Mouse (Mus musculus): Measurements from ENCODE around the gene Sult1a1.

The Sult1a1 gene

GRCm38 (mm10) chr7:126630824-126631518 lies 45.3 kb downstream of the Sult1a1 start, which contains the start of gene Nupr1:
TSS of gene Nupr1 (minus strand) at chr7:126630861.
- TF ChIP-seq POU5F1 (IDR thresholded peaks at IDR 0.05; ENCODE audit: borderline replicate concordance, low read length) (no peak), CTCF (conservative IDR thresholded peaks at IDR 0.05; ENCODE audit: low read length) (no peak), NANOG (IDR thresholded peaks at IDR 0.05; ENCODE audit: borderline replicate concordance, low read length) (no peak)
- Histone ChIP-seq H3K4me3 (replicated peaks; ENCODE audit: low read length) (no peak within 1 kb of the TSS), H3K9me3 (ENCODE audit: low read length) (no peaks in the 10 kb centered on the region), H3K36me3 (ENCODE audit: insufficient read depth, low read length) (no peaks in the 10 kb centered on the region), H3K27me3 (ENCODE audit: insufficient read depth, low read length) (no peaks in the 10 kb centered on the region), H3K4me1 (replicated peaks; ENCODE audit: low read depth, low read length) (peaks cover 53% of the 10 kb centered on the region)

- H3K4me1 ChIP-seq (replicated peaks; ENCODE audit: low read depth, low read length): peaks cover 53% of the 10 kb centered on the region
Observed at GRCm38 (mm10) chr7:126629915-126630314, 46.3 kb downstream of the Sult1a1 start.

GRCm38 (mm10) chr7:126628111-126628510 lies 48.1 kb downstream of the Sult1a1 start:
- Histone ChIP-seq H3K27me3 (ENCODE audit: insufficient read depth, low read length) (no peaks in the 10 kb centered on the region), H3K9me3 (ENCODE audit: low read length) (no peaks in the 10 kb centered on the region), H3K4me1 (replicated peaks; ENCODE audit: low read depth, low read length) (peaks cover 52% of the 10 kb centered on the region), H3K4me3 (replicated peaks; ENCODE audit: low read length) (no peak overlapping the region), H3K36me3 (ENCODE audit: insufficient read depth, low read length) (peaks cover 4% of the 10 kb centered on the region; the same call in 1 of the 2 replicates)
- TF ChIP-seq NANOG (IDR thresholded peaks at IDR 0.05; ENCODE audit: borderline replicate concordance, low read length): no peak
- TF ChIP-seq CTCF (conservative IDR thresholded peaks at IDR 0.05; ENCODE audit: low read length): no peak
- no peak for TF ChIP-seq POU5F1 (IDR thresholded peaks at IDR 0.05; ENCODE audit: borderline replicate concordance, low read length)

More at GRCm38 (mm10) chr7:126629915-126630314, 46.3 kb downstream of the Sult1a1 start:
- TF ChIP-seq NANOG (IDR thresholded peaks at IDR 0.05; ENCODE audit: borderline replicate concordance, low read length): no peak
- TF ChIP-seq CTCF (conservative IDR thresholded peaks at IDR 0.05; ENCODE audit: low read length): no peak
- no peak for TF ChIP-seq POU5F1 (IDR thresholded peaks at IDR 0.05; ENCODE audit: borderline replicate concordance, low read length)
- Histone ChIP-seq H3K9me3 (ENCODE audit: low read length) (no peaks in the 10 kb centered on the region), H3K27me3 (ENCODE audit: insufficient read depth, low read length) (no peaks in the 10 kb centered on the region), H3K4me3 (replicated peaks; ENCODE audit: low read length) (no peak overlapping the region), H3K36me3 (ENCODE audit: insufficient read depth, low read length) (no peaks in the 10 kb centered on the region)

- no peaks in the 10 kb centered on the region for H3K9me3 ChIP-seq (ENCODE audit: low read length)
- H3K36me3 ChIP-seq (ENCODE audit: insufficient read depth, low read length): peaks cover 7% of the 10 kb centered on the region; the same call in 1 of the 2 replicates
Observed at GRCm38 (mm10) chr7:126625807-126626600, 50.2 kb downstream of the Sult1a1 start.

GRCm38 (mm10) chr7:126625369-126625768 lies 50.9 kb downstream of the Sult1a1 start:
- no peaks in the 10 kb centered on the region for H3K9me3 ChIP-seq (ENCODE audit: low read length)
- H3K36me3 ChIP-seq (ENCODE audit: insufficient read depth, low read length): peaks cover 7% of the 10 kb centered on the region; the same call in 1 of the 2 replicates
- H3K27me3 ChIP-seq (ENCODE audit: insufficient read depth, low read length): no peaks in the 10 kb centered on the region
- H3K4me1 ChIP-seq (replicated peaks; ENCODE audit: low read depth, low read length): peaks cover 49% of the 10 kb centered on the region
- H3K4me3 ChIP-seq (replicated peaks; ENCODE audit: low read length): peak overlapping the region; percentile 78
- TF ChIP-seq CTCF (conservative IDR thresholded peaks at IDR 0.05; ENCODE audit: low read length) (no peak), POU5F1 (IDR thresholded peaks at IDR 0.05; ENCODE audit: borderline replicate concordance, low read length) (no peak), NANOG (IDR thresholded peaks at IDR 0.05; ENCODE audit: borderline replicate concordance, low read length) (no peak)

More at GRCm38 (mm10) chr7:126625807-126626600, 50.2 kb downstream of the Sult1a1 start:
- peaks cover 49% of the 10 kb centered on the region for H3K4me1 ChIP-seq (replicated peaks; ENCODE audit: low read depth, low read length)
- H3K4me3 ChIP-seq (replicated peaks; ENCODE audit: low read length): peak overlapping the region; percentile 78
- no peaks in the 10 kb centered on the region for H3K27me3 ChIP-seq (ENCODE audit: insufficient read depth, low read length)
- no peak for TF ChIP-seq POU5F1 (IDR thresholded peaks at IDR 0.05; ENCODE audit: borderline replicate concordance, low read length)
- no peak for TF ChIP-seq NANOG (IDR thresholded peaks at IDR 0.05; ENCODE audit: borderline replicate concordance, low read length)
- no peak for TF ChIP-seq CTCF (conservative IDR thresholded peaks at IDR 0.05; ENCODE audit: low read length)

- Histone ChIP-seq H3K4me3 (replicated peaks; ENCODE audit: low read length) (peak overlapping the region; percentile 78), H3K36me3 (ENCODE audit: insufficient read depth, low read length) (peaks cover 7% of the 10 kb centered on the region; the same call in 1 of the 2 replicates), H3K9me3 (ENCODE audit: low read length) (no peaks in the 10 kb centered on the region), H3K27me3 (ENCODE audit: insufficient read depth, low read length) (no peaks in the 10 kb centered on the region), H3K4me1 (replicated peaks; ENCODE audit: low read depth, low read length) (peaks cover 46% of the 10 kb centered on the region)
- TF ChIP-seq CTCF (conservative IDR thresholded peaks at IDR 0.05; ENCODE audit: low read length): no peak
- no peak for TF ChIP-seq NANOG (IDR thresholded peaks at IDR 0.05; ENCODE audit: borderline replicate concordance, low read length)
- no peak for TF ChIP-seq POU5F1 (IDR thresholded peaks at IDR 0.05; ENCODE audit: borderline replicate concordance, low read length)
Observed at GRCm38 (mm10) chr7:126624774-126625173, 51.5 kb downstream of the Sult1a1 start.

GRCm38 (mm10) chr7:126623381-126623780 lies 52.9 kb downstream of the Sult1a1 start:
- TF ChIP-seq CTCF (conservative IDR thresholded peaks at IDR 0.05; ENCODE audit: low read length) (no peak), POU5F1 (IDR thresholded peaks at IDR 0.05; ENCODE audit: borderline replicate concordance, low read length) (no peak), NANOG (IDR thresholded peaks at IDR 0.05; ENCODE audit: borderline replicate concordance, low read length) (no peak)
- peaks cover 7% of the 10 kb centered on the region; the same call in 1 of the 2 replicates for H3K36me3 ChIP-seq (ENCODE audit: insufficient read depth, low read length)
- H3K4me3 ChIP-seq (replicated peaks; ENCODE audit: low read length): no peak overlapping the region
- no peaks in the 10 kb centered on the region for H3K27me3 ChIP-seq (ENCODE audit: insufficient read depth, low read length)
- no peaks in the 10 kb centered on the region for H3K9me3 ChIP-seq (ENCODE audit: low read length)
- H3K4me1 ChIP-seq (replicated peaks; ENCODE audit: low read depth, low read length): peaks cover 40% of the 10 kb centered on the region

Data from E14TG2a.4 (cell line).